Mouse (Mus musculus): ENCODE measurements around the gene Ano5. TPM values are rescaled to one million over a fixed set of nuclear protein-coding genes. Genes with fewer than 3 reads are reported as not detected.

The Ano5 gene
- total and polyA plus RNA-seq, 3 experiments: 0.11 TPM; not detected in 2

GRCm38 (mm10) chr7:51600021-51600420 lies 89.2 kb downstream of the Ano5 start:
- ATAC-seq (ENCODE audit: extremely low read depth, insufficient number of reproducible peaks, low FRiP score, poor library complexity, severe bottlenecking) (no peak), DNase-seq (ENCODE audit: low spot score) (no peak)
- no peak for TF ChIP-seq CTCF (IDR thresholded peaks at IDR 0.05; ENCODE audit: low read depth, low read length)
- TF ChIP-seq GATA1 (IDR thresholded peaks at IDR 0.05; ENCODE audit: borderline replicate concordance, low read length): no peak
- TF ChIP-seq TAL1 (conservative IDR thresholded peaks at IDR 0.05; ENCODE audit: low read depth, low read length): no peak
- no peak for TF ChIP-seq POLR2AphosphoS5 (IDR thresholded peaks at IDR 0.05; ENCODE audit: insufficient replicate concordance, low read depth, low read length)

GRCm38 (mm10) chr7:51603741-51604140 lies 92.9 kb downstream of the Ano5 start:
- Histone ChIP-seq H3K4me1 (ENCODE audit: insufficient read depth, low read depth, low read length) (no peaks in the 10 kb centered on the region), H3K4me3 (ENCODE audit: low read depth, low read length) (no peak overlapping the region), H3K27me3 (ENCODE audit: insufficient read depth, low read length) (no peaks in the 10 kb centered on the region), H3K36me3 (replicated peaks) (no peaks in the 10 kb centered on the region), H3K9me3 (replicated peaks) (peaks cover 6% of the 10 kb centered on the region)
- DNase-seq (ENCODE audit: low spot score): no peak
- ATAC-seq (ENCODE audit: extremely low read depth, insufficient number of reproducible peaks, low FRiP score, poor library complexity, severe bottlenecking): no peak
- no peak for TF ChIP-seq POLR2AphosphoS5 (IDR thresholded peaks at IDR 0.05; ENCODE audit: insufficient replicate concordance, low read depth, low read length)
- TF ChIP-seq GATA2 (IDR thresholded peaks at IDR 0.05; ENCODE audit: borderline replicate concordance, low read depth, low read length): no peak
- no peak for TF ChIP-seq GATA1 (IDR thresholded peaks at IDR 0.05; ENCODE audit: borderline replicate concordance, low read length)

More at GRCm38 (mm10) chr7:51600021-51600420, 89.2 kb downstream of the Ano5 start:
- Histone ChIP-seq H3K9me3 (replicated peaks) (peaks cover 6% of the 10 kb centered on the region), H3K27me3 (ENCODE audit: insufficient read depth, low read length) (no peaks in the 10 kb centered on the region), H3K36me3 (replicated peaks) (no peaks in the 10 kb centered on the region), H3K4me1 (ENCODE audit: insufficient read depth, low read depth, low read length) (no peaks in the 10 kb centered on the region), H3K4me3 (ENCODE audit: low read depth, low read length) (no peak overlapping the region)

- ATAC-seq (ENCODE audit: extremely low read depth, insufficient number of reproducible peaks, low FRiP score, poor library complexity, severe bottlenecking) (no peak), DNase-seq (ENCODE audit: low spot score) (peak; percentile 3)
- no peaks in the 10 kb centered on the region for H3K9me3 ChIP-seq (replicated peaks)
- H3K27me3 ChIP-seq (ENCODE audit: insufficient read depth, low read length): no peaks in the 10 kb centered on the region
- H3K4me1 ChIP-seq (ENCODE audit: insufficient read depth, low read depth, low read length): no peaks in the 10 kb centered on the region
- no peaks in the 10 kb centered on the region for H3K36me3 ChIP-seq (replicated peaks)
- no peak for TF ChIP-seq GATA1 (IDR thresholded peaks at IDR 0.05; ENCODE audit: borderline replicate concordance, low read length)
- TF ChIP-seq GATA2 (IDR thresholded peaks at IDR 0.05; ENCODE audit: borderline replicate concordance, low read depth, low read length): no peak
- TF ChIP-seq POLR2AphosphoS5 (IDR thresholded peaks at IDR 0.05; ENCODE audit: insufficient replicate concordance, low read depth, low read length): no peak
- TF ChIP-seq TAL1 (conservative IDR thresholded peaks at IDR 0.05; ENCODE audit: low read depth, low read length): no peak
- no peak for TF ChIP-seq CTCF (IDR thresholded peaks at IDR 0.05; ENCODE audit: low read depth, low read length)
- no peak overlapping the region for H3K4me3 ChIP-seq (ENCODE audit: low read depth, low read length)
These were observed 103.6 kb downstream of the Ano5 start for GRCm38 (mm10) chr7:51614404-51614803.

- DNase-seq (ENCODE audit: low spot score): no peak
- Histone ChIP-seq H3K36me3 (replicated peaks) (no peaks in the 10 kb centered on the region), H3K4me3 (ENCODE audit: low read depth, low read length) (no peak overlapping the region), H3K27me3 (ENCODE audit: insufficient read depth, low read length) (no peaks in the 10 kb centered on the region), H3K9me3 (replicated peaks) (peaks cover 7% of the 10 kb centered on the region), H3K4me1 (ENCODE audit: insufficient read depth, low read depth, low read length) (no peaks in the 10 kb centered on the region)
- no peak for TF ChIP-seq TAL1 (conservative IDR thresholded peaks at IDR 0.05; ENCODE audit: low read depth, low read length)
- no peak for TF ChIP-seq POLR2AphosphoS5 (IDR thresholded peaks at IDR 0.05; ENCODE audit: insufficient replicate concordance, low read depth, low read length)
- TF ChIP-seq GATA2 (IDR thresholded peaks at IDR 0.05; ENCODE audit: borderline replicate concordance, low read depth, low read length): no peak
- no peak for TF ChIP-seq CTCF (IDR thresholded peaks at IDR 0.05; ENCODE audit: low read depth, low read length)
- no peak for ATAC-seq (ENCODE audit: extremely low read depth, insufficient number of reproducible peaks, low FRiP score, poor library complexity, severe bottlenecking)
These were observed 107.1 kb downstream of the Ano5 start for GRCm38 (mm10) chr7:51617941-51618340.

GRCm38 (mm10) chr7:51618412-51618811 lies 107.6 kb downstream of the Ano5 start:
- no peak for DNase-seq (ENCODE audit: low spot score)

GRCm38 (mm10) chr7:51619977-51620376 lies 109.1 kb downstream of the Ano5 start:
- ATAC-seq (ENCODE audit: extremely low read depth, insufficient number of reproducible peaks, low FRiP score, poor library complexity, severe bottlenecking) (no peak), DNase-seq (ENCODE audit: low spot score) (no peak)
- Histone ChIP-seq H3K9me3 (replicated peaks) (peaks cover 7% of the 10 kb centered on the region), H3K36me3 (replicated peaks) (no peaks in the 10 kb centered on the region), H3K27me3 (ENCODE audit: insufficient read depth, low read length) (no peaks in the 10 kb centered on the region), H3K4me1 (ENCODE audit: insufficient read depth, low read depth, low read length) (no peaks in the 10 kb centered on the region), H3K4me3 (ENCODE audit: low read depth, low read length) (no peak overlapping the region)
- TF ChIP-seq POLR2AphosphoS5 (IDR thresholded peaks at IDR 0.05; ENCODE audit: insufficient replicate concordance, low read depth, low read length) (no peak), GATA1 (IDR thresholded peaks at IDR 0.05; ENCODE audit: borderline replicate concordance, low read length) (no peak), CTCF (IDR thresholded peaks at IDR 0.05; ENCODE audit: low read depth, low read length) (no peak), TAL1 (conservative IDR thresholded peaks at IDR 0.05; ENCODE audit: low read depth, low read length) (no peak), GATA2 (IDR thresholded peaks at IDR 0.05; ENCODE audit: borderline replicate concordance, low read depth, low read length) (no peak)

More at GRCm38 (mm10) chr7:51618412-51618811, 107.6 kb downstream of the Ano5 start:
- Histone ChIP-seq H3K9me3 (replicated peaks) (peaks cover 7% of the 10 kb centered on the region), H3K27me3 (ENCODE audit: insufficient read depth, low read length) (no peaks in the 10 kb centered on the region), H3K36me3 (replicated peaks) (no peaks in the 10 kb centered on the region), H3K4me3 (ENCODE audit: low read depth, low read length) (no peak overlapping the region), H3K4me1 (ENCODE audit: insufficient read depth, low read depth, low read length) (no peaks in the 10 kb centered on the region)
- TF ChIP-seq CTCF (IDR thresholded peaks at IDR 0.05; ENCODE audit: low read depth, low read length): no peak
- no peak for TF ChIP-seq POLR2AphosphoS5 (IDR thresholded peaks at IDR 0.05; ENCODE audit: insufficient replicate concordance, low read depth, low read length)
- TF ChIP-seq GATA2 (IDR thresholded peaks at IDR 0.05; ENCODE audit: borderline replicate concordance, low read depth, low read length): no peak
- TF ChIP-seq TAL1 (conservative IDR thresholded peaks at IDR 0.05; ENCODE audit: low read depth, low read length): no peak
- TF ChIP-seq GATA1 (IDR thresholded peaks at IDR 0.05; ENCODE audit: borderline replicate concordance, low read length): no peak
- ATAC-seq (ENCODE audit: extremely low read depth, insufficient number of reproducible peaks, low FRiP score, poor library complexity, severe bottlenecking): no peak
